Mouse (Mus musculus): ENCODE results near the gene Hoxa13.

Gene Hoxa13

GRCm38 (mm10) chr6:52237346-52238154 is 23.1 kb downstream of the Hoxa13 start:
- no peak for DNase-seq (ENCODE audit: low read depth, low spot score)

- no peak for DNase-seq (ENCODE audit: low read depth, low spot score)
These were observed 23.9 kb downstream of the Hoxa13 start for GRCm38 (mm10) chr6:52236806-52237205.

- DNase-seq (ENCODE audit: low read depth, low spot score): no peak
These were observed 24.8 kb downstream of the Hoxa13 start for GRCm38 (mm10) chr6:52235866-52236265.

GRCm38 (mm10) chr6:52235267-52235666 is 25.4 kb downstream of the Hoxa13 start:
- no peak for DNase-seq (ENCODE audit: low read depth, low spot score)

GRCm38 (mm10) chr6:52234428-52235140 is 26.1 kb downstream of the Hoxa13 start:
- no peak for DNase-seq (ENCODE audit: low read depth, low spot score)

GRCm38 (mm10) chr6:52233546-52234427 is 26.9 kb downstream of the Hoxa13 start:
- no peak for DNase-seq (ENCODE audit: low read depth, low spot score)

GRCm38 (mm10) chr6:52232984-52233545 is 27.6 kb downstream of the Hoxa13 start:
- no peak for DNase-seq (ENCODE audit: low read depth, low spot score)

- DNase-seq (ENCODE audit: low read depth, low spot score): no peak
These were observed 28.1 kb downstream of the Hoxa13 start for GRCm38 (mm10) chr6:52232568-52232965.

GRCm38 (mm10) chr6:52231885-52232567 is 28.7 kb downstream of the Hoxa13 start:
- no peak for DNase-seq (ENCODE audit: low read depth, low spot score)

GRCm38 (mm10) chr6:52230516-52231165 is 30.0 kb downstream of the Hoxa13 start, which contains the start of gene Hoxa9:
TSS of gene Hoxa9 (minus strand) at chr6:52231089.
- no peak for DNase-seq (ENCODE audit: low read depth, low spot score)

GRCm38 (mm10) chr6:52229558-52230416 is 30.9 kb downstream of the Hoxa13 start:
- no peak for DNase-seq (ENCODE audit: low read depth, low spot score)

- no peak for DNase-seq (ENCODE audit: low read depth, low spot score)
These were observed 31.9 kb downstream of the Hoxa13 start for GRCm38 (mm10) chr6:52228475-52229465.

- DNase-seq (ENCODE audit: low read depth, low spot score): no peak
These were observed 33.0 kb downstream of the Hoxa13 start for GRCm38 (mm10) chr6:52227470-52228222.

- DNase-seq (ENCODE audit: low read depth, low spot score): no peak
These were observed 34.0 kb downstream of the Hoxa13 start for GRCm38 (mm10) chr6:52226569-52227257.

GRCm38 (mm10) chr6:52225612-52226568 is 34.8 kb downstream of the Hoxa13 start:
- DNase-seq (ENCODE audit: low read depth, low spot score): no peak
